Mouse (Mus musculus): ENCODE data around the gene Smg9.

Gene Smg9

DNA sequence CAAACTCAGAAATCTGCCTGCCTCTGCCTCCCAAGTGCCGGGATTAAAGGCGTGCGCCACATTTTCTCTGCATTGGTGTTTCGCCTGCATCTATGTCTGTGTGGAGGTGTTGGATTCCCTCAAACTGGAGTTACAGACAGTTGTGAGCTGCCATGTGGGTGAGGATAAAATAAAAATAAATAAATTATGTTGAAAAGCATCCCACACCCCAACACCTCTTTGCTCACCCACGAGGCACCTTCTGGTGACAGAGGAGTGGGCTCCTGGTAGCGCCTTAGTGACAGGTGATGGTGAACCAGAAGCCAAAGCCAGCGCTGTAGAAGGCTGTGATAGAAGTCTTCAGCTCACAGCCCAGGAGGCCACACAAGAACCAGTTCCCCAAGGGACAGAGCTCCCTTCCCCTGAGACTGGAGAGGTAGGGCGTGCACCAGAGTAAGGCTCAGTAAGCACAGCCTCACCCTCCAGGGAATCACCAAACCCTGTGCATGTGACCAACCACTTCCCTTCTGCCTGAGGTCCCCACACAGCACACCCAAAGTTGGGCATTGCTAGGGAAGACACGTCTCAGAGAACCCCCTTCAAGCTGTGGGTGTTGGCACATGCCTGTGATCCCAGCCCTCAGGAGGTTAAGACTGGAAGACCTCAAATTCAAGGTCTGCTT lies 46.0 kb downstream of the Smg9 start:
- DNase-seq (ENCODE audit: low read depth), result peak; percentile 67

DNA sequence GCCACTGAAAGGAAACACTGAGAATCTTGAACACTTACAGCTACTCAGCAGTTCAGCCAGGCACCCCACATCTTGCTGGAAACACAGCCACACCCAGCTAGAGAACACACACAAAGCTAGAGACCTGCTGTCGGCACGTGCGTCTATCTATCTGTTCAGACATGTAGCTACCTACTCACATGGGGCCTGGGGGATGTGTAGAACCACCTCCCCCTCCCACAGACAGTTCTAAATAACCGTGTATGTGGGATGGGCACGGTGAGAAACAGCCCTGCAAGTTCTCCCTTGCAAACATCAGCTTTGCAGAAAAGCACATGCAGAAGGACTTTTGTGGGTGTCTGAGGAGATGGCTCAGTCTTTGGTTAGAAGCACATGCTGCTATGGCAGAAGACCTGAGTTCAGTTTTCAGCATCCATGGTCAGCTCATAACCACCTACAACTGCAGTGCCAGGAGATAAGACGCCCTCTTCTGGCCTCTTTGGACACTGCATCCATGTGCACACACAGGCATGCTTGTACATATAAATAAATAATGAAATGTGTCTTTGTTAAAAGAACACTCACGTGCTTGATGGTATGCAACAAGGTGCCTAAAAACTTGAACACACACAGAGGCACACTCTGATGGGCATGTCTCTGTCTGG lies 47.4 kb downstream of the Smg9 start:
- peak; percentile 72 for DNase-seq (ENCODE audit: low read depth)

GRCm38 (mm10) chr7:24448782-24449517 lies 49.5 kb downstream of the Smg9 start:
- no peak for DNase-seq (ENCODE audit: low read depth)

- peak; percentile 64 for DNase-seq (ENCODE audit: low read depth)
These were observed 51.2 kb downstream of the Smg9 start for GRCm38 (mm10) chr7:24450585-24451017.

DNA sequence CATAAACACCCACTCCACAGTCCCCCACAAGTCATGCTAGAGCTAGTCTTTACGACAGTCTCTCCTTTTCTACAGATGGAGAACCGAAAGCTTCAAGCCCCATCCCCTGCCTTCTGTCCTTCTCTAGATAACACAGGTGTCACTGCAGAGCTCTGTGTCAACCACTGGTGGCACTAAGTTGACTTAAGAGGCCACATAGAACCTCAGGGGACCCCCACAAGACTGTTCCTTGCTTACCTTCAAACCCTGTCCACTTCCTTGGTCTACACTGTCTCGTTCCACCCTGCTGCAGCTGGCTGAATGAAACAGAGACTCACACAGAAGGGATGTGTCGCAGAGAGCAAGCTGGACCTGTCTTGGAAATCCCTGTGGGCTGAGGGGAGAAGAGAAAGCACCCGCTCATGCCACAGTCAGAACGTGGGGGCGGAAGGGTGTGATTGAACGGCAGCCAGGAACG lies 52.5 kb downstream of the Smg9 start, which contains the start of gene Irgc1:
Irgc1 (minus strand) TSS at position 443 of the 457 bp plus-strand sequence.
- DNase-seq (ENCODE audit: low read depth), result peak; percentile 71

DNA sequence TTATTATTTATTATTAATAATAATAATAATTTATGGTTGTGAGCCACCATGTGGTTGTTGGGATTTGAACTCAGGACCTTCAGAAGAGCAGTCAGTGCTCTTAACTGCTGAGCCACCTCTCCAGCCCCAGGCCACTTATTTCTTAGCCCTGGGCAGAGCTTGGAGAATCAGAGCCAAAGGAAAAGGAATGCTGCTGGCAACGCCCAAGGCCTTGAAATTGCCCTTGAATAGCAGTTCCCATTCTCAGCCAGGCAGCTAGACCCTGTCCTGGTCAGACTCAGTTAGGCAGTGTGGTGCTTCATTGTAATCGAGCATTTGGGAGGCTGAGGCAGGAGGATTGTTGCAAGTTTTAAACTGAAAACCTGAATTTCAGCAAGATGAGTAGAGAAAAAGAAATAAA lies 54.8 kb downstream of the Smg9 start:
- DNase-seq (ENCODE audit: low read depth), result no peak

GRCm38 (mm10) chr7:24455726-24456125 lies 56.3 kb downstream of the Smg9 start:
- no peak for DNase-seq (ENCODE audit: low read depth)

- DNase-seq (ENCODE audit: low read depth), result peak; percentile 95
These were observed 58.4 kb downstream of the Smg9 start for GRCm38 (mm10) chr7:24457726-24458370.

- no peak for DNase-seq (ENCODE audit: low read depth)
These were observed 60.0 kb downstream of the Smg9 start for GRCm38 (mm10) chr7:24459440-24459839.

GRCm38 (mm10) chr7:24459843-24460242 lies 60.4 kb downstream of the Smg9 start:
- DNase-seq (ENCODE audit: low read depth), result no peak

- DNase-seq (ENCODE audit: low read depth), result peak; percentile 52
These were observed 62.1 kb downstream of the Smg9 start for GRCm38 (mm10) chr7:24461376-24462051.

GRCm38 (mm10) chr7:24462388-24463319 lies 63.2 kb downstream of the Smg9 start, which contains the start of gene Plaur:
Plaur (plus strand) TSS chr7:24462484.
- peak; percentile 60 for DNase-seq (ENCODE audit: low read depth)

GRCm38 (mm10) chr7:24466835-24467234 lies 67.4 kb downstream of the Smg9 start:
- no peak for DNase-seq (ENCODE audit: low read depth)

GRCm38 (mm10) chr7:24467886-24468285 lies 68.5 kb downstream of the Smg9 start:
- peak; percentile 88 for DNase-seq (ENCODE audit: low read depth)

- peak; percentile 77 for DNase-seq (ENCODE audit: low read depth)
These were observed 69.7 kb downstream of the Smg9 start for GRCm38 (mm10) chr7:24469126-24469525.

DNA sequence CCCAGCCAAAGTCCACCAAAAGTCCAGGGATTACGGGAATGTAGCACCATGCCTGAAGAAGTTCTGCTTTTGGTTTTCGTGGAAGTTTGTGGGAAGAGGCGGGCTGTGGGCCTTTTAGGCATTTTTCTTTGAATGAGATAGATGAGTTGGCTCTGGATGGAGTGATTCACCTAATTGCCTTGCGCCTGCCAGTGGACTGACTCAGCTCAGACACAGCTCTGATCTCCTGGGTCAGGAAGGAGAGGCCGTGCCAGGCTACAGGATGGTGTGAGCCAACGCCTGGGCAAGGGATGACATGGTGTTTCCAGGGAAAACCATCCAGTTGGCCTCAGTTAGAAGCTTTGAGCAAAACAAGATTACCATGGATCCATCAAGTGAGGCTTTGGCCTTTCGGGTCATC lies 70.9 kb downstream of the Smg9 start:
- peak; percentile 11 for DNase-seq (ENCODE audit: low read depth)
